Mouse (Mus musculus) cerebellum, adult 18-20 months (tissue): ENCODE data around the gene Olfr747.
"Not testable (repeated sequence)": the region's sequence is repeated elsewhere in the genome, so short reads cannot be mapped to it uniquely, and the experiment has no call there.

Source experiments
- DNase-seq, 2 experiments: peaks; one replicate each; pipeline ENCODE4 v3.0.0; 2021

Olfr747 gene

GRCm38 (mm10) chr14:50693106-50693505 lies at the start of gene Olfr747:
Gene Olfr747, minus strand, starts transcription at chr14:50693206.
- no peak for DNase-seq

DNA sequence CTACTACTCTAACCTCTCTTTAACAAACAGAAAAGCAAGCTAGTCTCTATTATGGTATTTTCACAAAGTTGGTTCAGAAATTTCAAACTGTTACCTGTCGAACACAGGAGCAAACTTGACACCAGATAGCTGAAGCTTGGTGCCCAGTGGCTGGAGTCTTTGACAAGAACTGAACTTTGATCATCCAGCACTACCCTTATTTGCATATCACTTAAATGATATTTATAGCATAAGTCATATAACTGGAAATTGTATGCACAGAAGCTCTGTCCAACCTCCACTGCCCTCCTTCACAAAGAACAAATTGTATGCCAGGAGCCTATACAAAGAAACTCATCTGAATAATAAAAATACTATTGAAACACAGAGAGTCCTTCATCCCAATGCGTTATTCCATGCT lies 48.6 kb upstream of the Olfr747 start:
- no peak for DNase-seq

GRCm38 (mm10) chr14:50740334-50740733 lies 47.3 kb upstream of the Olfr747 start:
- DNase-seq = no peak

- DNase-seq = not testable (repeated sequence)
Observed at GRCm38 (mm10) chr14:50722371-50722770, 29.4 kb upstream of the Olfr747 start.

DNA sequence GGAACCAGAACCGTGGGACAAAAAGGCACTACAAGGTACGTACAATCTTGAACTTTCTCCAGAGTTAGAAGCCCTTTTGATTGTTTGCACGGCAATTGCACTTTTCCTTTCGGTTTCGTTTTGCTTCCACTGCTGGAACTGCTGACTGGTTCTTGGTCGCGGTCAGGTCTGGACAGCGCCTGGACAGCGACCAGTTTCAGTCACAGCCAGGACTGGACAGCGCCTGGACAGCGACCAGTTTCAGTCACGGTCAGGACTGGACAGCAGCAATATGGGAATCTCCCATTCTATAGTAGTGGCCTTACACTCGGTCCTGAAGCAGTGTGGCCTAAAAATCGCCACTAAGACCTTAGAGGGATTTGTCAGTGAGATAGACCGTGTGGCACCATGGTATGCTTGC lies 26.9 kb upstream of the Olfr747 start:
- not testable (repeated sequence) for DNase-seq

- no peak for DNase-seq
Observed at GRCm38 (mm10) chr14:50707073-50707472, 14.1 kb upstream of the Olfr747 start, which contains the start of gene Olfr748. Gene Olfr748, plus strand, starts transcription at chr14:50707373.

- DNase-seq = no peak
Observed at GRCm38 (mm10) chr14:50646783-50647182, 46.2 kb downstream of the Olfr747 start, which contains the start of gene Olfr746. Gene Olfr746, plus strand, starts transcription at chr14:50647083.

GRCm38 (mm10) chr14:50639088-50639487 lies 53.9 kb downstream of the Olfr747 start, which contains the start of gene Olfr745:
Gene Olfr745, plus strand, starts transcription at chr14:50639388.
- DNase-seq = no peak
